Mouse (Mus musculus): ENCODE results near the gene Gm49368.
"Not testable (repeated sequence)": the region's sequence is repeated elsewhere in the genome, so short reads cannot be mapped to it uniquely, and the experiment has no call there.

Gm49368 gene

GRCm38 (mm10) chr7:128132148-128132547 lies 69.7 kb downstream of the Gm49368 start:
- no peak for DNase-seq (ENCODE audit: low read depth)

GRCm38 (mm10) chr7:128133596-128133995 lies 71.1 kb downstream of the Gm49368 start:
- peak; percentile 54 for DNase-seq (ENCODE audit: low read depth)

DNA sequence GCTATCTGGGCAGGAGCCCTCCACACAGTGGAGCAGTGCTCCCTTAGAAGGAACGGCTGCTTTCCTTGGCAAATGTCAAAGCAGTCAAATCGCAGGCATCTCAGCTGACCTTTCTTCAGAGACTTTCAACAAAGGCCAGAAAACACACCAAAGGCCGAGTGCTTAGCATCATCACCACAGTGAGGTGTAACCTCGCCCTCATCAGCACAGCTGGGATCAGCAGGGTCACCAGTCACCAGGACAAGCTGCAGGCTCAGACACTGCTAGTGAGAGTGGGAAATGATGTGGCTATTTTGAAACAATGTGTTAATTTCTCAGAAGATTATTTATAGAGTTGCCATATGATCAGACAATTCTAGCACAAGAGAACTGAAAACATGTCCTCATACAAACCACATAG lies 74.4 kb downstream of the Gm49368 start:
- no peak for DNase-seq (ENCODE audit: low read depth)

DNA sequence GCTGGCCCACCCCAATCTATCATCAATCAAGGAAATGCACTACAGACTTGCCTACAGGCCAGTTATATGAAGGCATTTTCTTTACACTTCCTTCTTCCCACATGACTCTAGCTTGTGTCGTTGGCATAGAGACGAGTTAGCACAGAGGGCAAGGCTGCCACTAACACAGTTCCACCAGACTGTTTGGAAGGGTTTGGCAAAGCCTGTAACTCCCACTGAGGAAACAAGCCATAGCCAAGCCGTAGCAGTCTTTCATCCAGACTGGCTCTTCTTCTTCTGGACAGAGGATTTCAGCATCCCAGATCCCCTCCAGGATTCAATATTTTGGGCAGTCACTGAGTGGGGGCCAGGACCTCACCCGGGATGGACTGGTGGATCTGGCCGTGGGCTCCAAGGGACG lies 77.1 kb downstream of the Gm49368 start:
- DNase-seq (ENCODE audit: low read depth) = no peak

- DNase-seq (ENCODE audit: low read depth) = no peak
These were observed 88.5 kb downstream of the Gm49368 start for GRCm38 (mm10) chr7:128150970-128151369.

DNA sequence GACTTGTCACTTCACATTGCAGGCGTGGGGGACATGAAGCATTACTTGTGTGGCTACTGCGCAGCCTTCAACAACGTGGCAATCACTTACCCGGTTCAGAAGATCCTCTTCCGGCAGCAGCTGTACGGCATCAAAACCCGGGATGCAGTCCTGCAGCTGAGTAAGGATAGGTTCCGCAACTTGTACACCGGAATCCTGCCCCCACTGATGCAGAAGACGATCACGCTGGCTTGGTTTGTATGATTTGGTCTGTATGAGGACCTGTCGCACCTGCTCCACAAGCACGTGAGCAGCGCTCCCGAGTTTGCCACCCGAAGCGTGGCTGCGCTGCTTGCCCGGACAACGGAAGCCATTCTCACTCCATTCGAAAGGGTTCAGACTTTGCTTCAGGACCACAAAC lies 91.6 kb downstream of the Gm49368 start, which contains the start of gene Itgad:
Gene Itgad (plus strand): TSS at position 301 of the 400 bp plus-strand sequence.
- no peak for DNase-seq (ENCODE audit: low read depth)

DNA sequence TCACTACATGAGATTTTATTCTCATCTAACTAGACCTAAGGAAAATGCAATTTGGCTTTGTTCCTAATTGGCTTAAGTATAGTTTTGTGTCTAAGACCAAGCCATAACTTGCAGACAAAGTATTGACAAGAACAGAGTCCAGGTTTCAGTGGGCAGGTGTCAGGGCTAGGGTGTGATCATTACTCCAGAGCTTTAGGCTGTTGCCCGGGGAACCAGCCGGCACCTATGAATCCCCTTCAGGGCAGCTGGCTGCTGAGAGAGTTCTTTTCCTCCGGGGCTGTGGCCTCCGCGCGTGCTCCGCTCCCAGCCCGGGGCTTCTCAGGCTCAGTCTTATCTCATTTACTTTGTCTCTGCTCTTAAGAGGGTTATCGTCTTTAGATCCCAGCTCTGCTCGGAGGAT lies 92.4 kb downstream of the Gm49368 start:
- no peak for DNase-seq (ENCODE audit: low read depth)

DNA sequence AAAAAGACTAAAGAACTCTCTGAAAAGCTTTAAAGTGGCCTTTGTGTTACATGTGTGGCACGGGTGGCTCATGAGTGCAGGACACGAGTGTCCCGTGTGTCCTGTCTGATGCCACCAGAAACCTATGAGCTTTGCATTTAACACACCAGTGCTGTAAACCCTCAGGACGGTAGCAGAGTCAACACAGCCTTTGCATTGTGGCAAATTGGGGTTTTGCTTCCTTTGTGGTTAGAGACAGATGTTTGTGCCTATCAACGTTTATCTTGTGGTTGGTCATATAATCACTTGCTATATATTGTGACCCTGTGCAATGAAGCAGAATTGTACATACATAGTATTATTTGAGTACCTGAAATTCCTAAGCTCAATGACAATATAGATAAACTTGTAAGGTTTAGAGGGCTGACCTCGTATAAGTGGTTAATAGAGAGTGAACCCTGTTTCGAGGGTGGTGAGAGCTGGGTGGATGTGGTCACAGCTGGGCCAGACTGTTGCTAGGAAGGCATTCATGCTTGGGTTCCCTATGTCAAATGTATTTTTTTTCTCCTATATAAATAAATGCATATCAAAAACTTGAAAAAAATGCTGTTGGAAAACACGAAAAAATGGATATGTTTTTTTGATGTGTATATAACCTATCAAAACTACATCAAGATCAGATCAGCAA lies 96.3 kb downstream of the Gm49368 start:
- not testable (repeated sequence) for DNase-seq (ENCODE audit: low read depth)

GRCm38 (mm10) chr7:128164001-128164400 lies 101.5 kb downstream of the Gm49368 start:
- DNase-seq (ENCODE audit: low read depth) = no peak

GRCm38 (mm10) chr7:128166391-128166790 lies 103.9 kb downstream of the Gm49368 start:
- no peak for DNase-seq (ENCODE audit: low read depth)

GRCm38 (mm10) chr7:128169996-128170395 lies 107.5 kb downstream of the Gm49368 start:
- no peak for DNase-seq (ENCODE audit: low read depth)

Data from naive thymus-derived CD4-positive, alpha-beta T cell, adult 2 months (primary cell).